25 mouse cellular contexts compared by ENCODE assay signal in genomic region chr1:91985783-91986182, GRCm38 (mm10).
"Had no signal": no experiment of that assay in that cellular context is flagged by ENCODE, and none has a peak within 500 bp of the region (broad histone marks: within the 10 kb centered on the region; RNA-seq: fewer than 3 reads in every experiment).

No protein-coding gene starts in this region.

- H3K9me3 ChIP-seq: heart, embryonic 10.5 days; heart, embryonic 12.5 days; hindbrain, embryonic 10.5 days; hindbrain, embryonic 12.5 days; intestine, embryonic 15.5 days; limb, embryonic 10.5 days; limb, embryonic 12.5 days; liver, embryonic 12.5 days had no signal

- H3K4me3 ChIP-seq: heart, embryonic 10.5 days; heart, embryonic 12.5 days; hindbrain, embryonic 10.5 days; hindbrain, embryonic 12.5 days; intestine, embryonic 15.5 days; layer of hippocampus, adult 2 months; left cerebral cortex, adult 2 months; limb, embryonic 10.5 days; limb, embryonic 12.5 days; liver, embryonic 12.5 days had no signal

- ATAC-seq: forebrain, embryonic 16.5 days; hindbrain, embryonic 16.5 days; inflammation-experienced regulatory T-cells, adult 6 months; intestine, embryonic 15.5 days; intestine, postnatal 0 days; liver, embryonic 12.5 days had no signal

- H3K4me2 ChIP-seq: heart, embryonic 12.5 days; hindbrain, embryonic 12.5 days; hindbrain, embryonic 14.5 days; intestine, embryonic 15.5 days; limb, embryonic 12.5 days; liver, embryonic 12.5 days had no signal

- H3K4me1 ChIP-seq: hindbrain, embryonic 10.5 days; hindbrain, embryonic 12.5 days; intestine, embryonic 15.5 days; limb, embryonic 10.5 days; limb, embryonic 12.5 days; liver, embryonic 12.5 days had no signal

- H3K27ac ChIP-seq: heart, embryonic 10.5 days; hindbrain, embryonic 10.5 days; hindbrain, embryonic 12.5 days; hindbrain, embryonic 14.5 days; intestine, embryonic 15.5 days; layer of hippocampus, adult 2 months; left cerebral cortex, adult 2 months; limb, embryonic 10.5 days; limb, embryonic 12.5 days; liver, embryonic 12.5 days; liver, embryonic 14.5 days had no signal

- H3K27me3 ChIP-seq: heart, embryonic 12.5 days; hindbrain, embryonic 12.5 days; intestine, embryonic 15.5 days; limb, embryonic 12.5 days; liver, embryonic 12.5 days had no signal

- DNase-seq: heart, adult 18-20 months; heart, postnatal 10 days; heart, postnatal 4 days; kidney, adult 18-20 months; kidney, adult 8-10 months; kidney, postnatal 10 days; kidney, postnatal 25 days; kidney, postnatal 4 days; liver had no signal

- H3K9ac ChIP-seq: heart, embryonic 12.5 days; hindbrain, embryonic 12.5 days; hindbrain, embryonic 14.5 days; intestine, embryonic 15.5 days; limb, embryonic 12.5 days; liver, embryonic 12.5 days; liver, embryonic 14.5 days had no signal
